Mouse (Mus musculus): Measurements from ENCODE around the gene Kcnq1. TPM values are rescaled to one million over a fixed set of nuclear protein-coding genes. Genes with fewer than 3 reads are reported as not detected.

The Kcnq1 gene
- total and polyA plus RNA-seq, 3 experiments = not detected

DNA sequence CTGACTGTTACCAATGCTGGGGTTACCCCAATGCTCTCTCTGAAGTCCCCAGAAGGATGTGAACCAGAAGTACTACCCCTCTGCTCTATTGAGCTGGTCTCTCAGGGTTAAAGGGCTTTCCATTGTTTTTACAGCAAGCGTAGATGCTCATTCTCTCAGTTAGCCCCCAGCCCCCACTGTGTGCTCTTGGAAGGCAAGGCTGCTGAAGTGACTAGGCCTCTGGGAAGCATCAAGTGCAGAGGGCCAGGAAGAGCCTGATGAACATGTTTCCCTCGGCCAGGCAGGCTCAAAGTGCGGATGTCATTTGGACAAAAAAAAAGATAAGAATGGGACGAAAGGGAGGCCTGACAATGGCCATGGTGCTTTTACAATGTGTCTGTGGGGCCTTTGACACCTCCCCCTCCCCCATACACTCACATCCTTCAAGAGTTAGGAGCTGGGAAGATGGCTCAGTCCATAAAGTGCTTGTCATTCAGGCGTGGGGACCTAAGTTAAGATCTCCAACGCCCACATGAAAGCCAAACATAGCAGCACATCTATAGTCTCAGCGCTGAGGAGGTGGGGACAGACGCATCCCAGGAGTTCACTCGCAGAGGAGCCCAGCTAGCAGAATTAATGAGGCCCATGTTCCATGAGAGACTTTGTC, 196.6 kb downstream of the Kcnq1 start:
- no peak overlapping the region for H3K4me3 ChIP-seq (replicated peaks in 1 of 3; ENCODE audit: low read depth in 2 of 3, low read length in 2 of 3, poor library complexity in 1 of 3)
- H3K27ac ChIP-seq (ENCODE audit: insufficient read depth, low read depth) = no peak overlapping the region
- in situ Hi-C loops (cut with MboI; ENCODE audit: low pct_ligation_motif_present, low pct_unique_long_range_greater_than_20kb, low sequenced_read_pairs) (no loop called here), dilution Hi-C loops (cut with MboI; ENCODE audit: extremely low pct_ligation_motif_present, extremely low pct_unique_long_range_greater_than_20kb, low sequenced_read_pairs) (no loop called here)
- H3K9me3 ChIP-seq (replicated peaks; ENCODE audit: low read length) = no peaks in the 10 kb centered on the region
- no peak for DNase-seq (ENCODE audit: extremely low read depth)
- TF ChIP-seq MAX (IDR thresholded peaks at IDR 0.05; ENCODE audit: low read length) = no peak
- no peak for TF ChIP-seq ZKSCAN1 (IDR thresholded peaks at IDR 0.05; ENCODE audit: borderline replicate concordance, low read depth, low read length)
- no peak for TF ChIP-seq MAFK (IDR thresholded peaks at IDR 0.05; ENCODE audit: insufficient replicate concordance, low read length)
- no peak for TF ChIP-seq ZNF384 (IDR thresholded peaks at IDR 0.05; ENCODE audit: low read depth, low read length)
- no peak for TF ChIP-seq IRF4 (IDR thresholded peaks at IDR 0.05; ENCODE audit: low read depth, low read length)
- TF ChIP-seq USF1 (IDR thresholded peaks at IDR 0.05; ENCODE audit: low read depth, low read length) = no peak
- TF ChIP-seq SIN3A (IDR thresholded peaks at IDR 0.05; ENCODE audit: low read length) = no peak
- TF ChIP-seq SMC3 (IDR thresholded peaks at IDR 0.05; ENCODE audit: low read depth, low read length) = no peak
- no peak for TF ChIP-seq HCFC1 (IDR thresholded peaks at IDR 0.05; ENCODE audit: low read depth, low read length)
- H3K4me1 ChIP-seq (ENCODE audit: control insufficient read depth in 1 of 2, insufficient read depth in 2 of 2) = peaks cover 0 to 8% of the 10 kb centered on the region in 2 experiments; a peak in 2 of 4 replicates
- H3K27me3 ChIP-seq (replicated peaks) = peaks cover 20% of the 10 kb centered on the region
- H3K4me2 ChIP-seq (ENCODE audit: insufficient read depth, low read depth, poor library complexity, severe bottlenecking) = no peak overlapping the region
- H3K36me3 ChIP-seq (replicated peaks in 1 of 2; ENCODE audit: control insufficient read depth in 1 of 2, insufficient read depth in 1 of 2, low read length in 1 of 2) = no peaks in the 10 kb centered on the region
- H3K79me2 ChIP-seq (replicated peaks; ENCODE audit: control insufficient read depth, extremely low read depth, insufficient read depth, poor library complexity, severe bottlenecking) = no peaks in the 10 kb centered on the region
- H3K9ac ChIP-seq (ENCODE audit: insufficient read depth, low read depth) = no peak overlapping the region

DNA sequence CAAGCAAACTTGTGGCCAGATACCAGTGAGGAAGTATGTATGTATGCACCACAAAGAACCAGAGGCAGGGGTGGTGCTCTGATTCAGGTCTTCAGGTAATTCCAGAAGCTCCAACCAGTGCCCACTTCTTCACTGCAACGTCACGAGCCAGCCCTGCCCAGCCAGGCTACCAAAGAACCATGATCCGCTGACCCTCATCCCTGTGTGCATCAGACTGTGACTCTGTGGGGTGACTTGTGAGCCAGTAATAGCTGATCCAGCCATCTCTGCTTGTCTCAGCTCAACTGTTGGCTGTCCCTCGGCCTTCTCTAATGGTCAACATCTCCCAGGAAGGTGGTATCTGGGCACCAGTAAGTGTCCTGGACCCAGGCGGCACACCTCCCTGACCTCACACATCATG, 197.4 kb downstream of the Kcnq1 start:
- no peak overlapping the region for H3K4me3 ChIP-seq (replicated peaks in 1 of 3; ENCODE audit: low read depth in 2 of 3, low read length in 2 of 3, poor library complexity in 1 of 3)
- H3K4me2 ChIP-seq (ENCODE audit: insufficient read depth, low read depth, poor library complexity, severe bottlenecking) = no peak overlapping the region
- H3K9ac ChIP-seq (ENCODE audit: insufficient read depth, low read depth) = no peak overlapping the region
- H3K79me2 ChIP-seq (replicated peaks; ENCODE audit: control insufficient read depth, extremely low read depth, insufficient read depth, poor library complexity, severe bottlenecking) = no peaks in the 10 kb centered on the region
- TF ChIP-seq ELF1 (IDR thresholded peaks at IDR 0.05; ENCODE audit: low read depth, low read length) (no peak), ETS1 (conservative IDR thresholded peaks at IDR 0.05; ENCODE audit: low read depth, low read length) (no peak), ZNF384 (IDR thresholded peaks at IDR 0.05; ENCODE audit: low read depth, low read length) (no peak), MYC (IDR thresholded peaks at IDR 0.05; ENCODE audit: low read depth, low read length) (no peak), BHLHE40 (IDR thresholded peaks at IDR 0.05; ENCODE audit: low read depth, low read length) (no peak), MXI1 (IDR thresholded peaks at IDR 0.05; ENCODE audit: low read depth, low read length) (no peak), E2F4 (IDR thresholded peaks at IDR 0.05; ENCODE audit: insufficient replicate concordance, low read depth, low read length) (no peak), NELFE (IDR thresholded peaks at IDR 0.05; ENCODE audit: low read depth, low read length) (no peak), SMC3 (IDR thresholded peaks at IDR 0.05; ENCODE audit: low read depth, low read length) (no peak), MAFK (IDR thresholded peaks at IDR 0.05; ENCODE audit: insufficient replicate concordance, low read length) (no peak), MEF2A (IDR thresholded peaks at IDR 0.05; ENCODE audit: borderline replicate concordance, low read depth, low read length) (no peak), KAT2A (IDR thresholded peaks at IDR 0.05; ENCODE audit: insufficient replicate concordance, low read length) (no peak), CHD2 (IDR thresholded peaks at IDR 0.05; ENCODE audit: low read length) (no peak)
- H3K9me3 ChIP-seq (replicated peaks; ENCODE audit: low read length) = no peaks in the 10 kb centered on the region
- no peak for DNase-seq (ENCODE audit: extremely low read depth)
- no peaks in the 10 kb centered on the region for H3K36me3 ChIP-seq (replicated peaks in 1 of 2; ENCODE audit: control insufficient read depth in 1 of 2, insufficient read depth in 1 of 2, low read length in 1 of 2)
- no peak overlapping the region for H3K27ac ChIP-seq (ENCODE audit: insufficient read depth, low read depth)
- H3K4me1 ChIP-seq (ENCODE audit: control insufficient read depth in 1 of 2, insufficient read depth in 2 of 2) = peaks cover 0 to 8% of the 10 kb centered on the region in 2 experiments; a peak in 2 of 4 replicates
- in situ Hi-C loops (cut with MboI; ENCODE audit: low pct_ligation_motif_present, low pct_unique_long_range_greater_than_20kb, low sequenced_read_pairs) = no loop called here
- dilution Hi-C loops (cut with MboI; ENCODE audit: extremely low pct_ligation_motif_present, extremely low pct_unique_long_range_greater_than_20kb, low sequenced_read_pairs) = no loop called here
- peaks cover 27% of the 10 kb centered on the region for H3K27me3 ChIP-seq (replicated peaks)
